ENCODE assay signal across 7 mouse cellular contexts in the genomic region with DNA sequence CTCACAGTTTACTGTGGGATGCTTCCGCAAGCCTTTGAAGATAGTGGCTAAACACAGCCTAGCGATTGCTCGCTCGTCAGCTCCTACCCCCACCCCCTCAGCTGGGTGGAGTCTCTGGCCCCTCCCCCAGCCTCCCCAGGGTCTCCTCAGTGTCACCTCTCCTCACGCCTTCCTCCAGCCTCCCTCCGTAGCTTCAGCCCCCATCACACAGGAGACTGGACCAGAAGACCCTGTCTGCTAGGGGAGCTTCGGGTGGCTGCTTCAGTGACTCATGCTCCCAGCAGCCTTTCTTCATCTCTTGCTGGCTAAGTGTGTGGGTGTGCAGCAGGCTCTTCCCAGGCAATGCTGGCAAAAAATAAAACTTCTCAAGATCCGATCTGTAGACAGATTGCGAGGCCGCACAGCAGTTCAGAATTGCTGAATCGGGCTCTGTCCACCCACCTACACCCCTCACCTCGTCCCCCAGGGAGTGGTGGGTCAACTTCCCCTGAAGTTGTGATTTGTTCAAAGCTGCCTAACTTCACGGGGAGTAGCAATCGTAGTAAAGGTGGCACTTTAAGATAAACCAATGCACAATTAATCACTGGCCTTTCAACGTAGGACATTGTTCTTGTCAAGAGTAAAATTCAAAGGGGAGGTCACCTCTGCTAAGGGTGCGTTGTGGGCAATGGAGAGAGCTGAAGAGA.
A peak's percentile ranks its signal among the peaks of the same experiment; 100 is the strongest.
DNase-seq lines count a peak whose midpoint lies in the region; ATAC-seq lines count a peak whose summit lies in the region.

No protein-coding gene starts in this region.

- peaks cover 3% of the 10 kb centered on the region; the same call in 1 of the 2 replicates for H3K4me1 ChIP-seq in liver, embryonic 13.5 days (replicated peaks)
- peaks cover 9% of the 10 kb centered on the region for H3K4me1 ChIP-seq in neural tube, embryonic 15.5 days

- no peaks in the 10 kb centered on the region for H3K9me3 ChIP-seq in liver, embryonic 13.5 days (replicated peaks)
- H3K9me3 ChIP-seq in neural tube, embryonic 15.5 days (replicated peaks) = no peaks in the 10 kb centered on the region

- no peaks in the 10 kb centered on the region for H3K36me3 ChIP-seq in liver, embryonic 13.5 days
- no peaks in the 10 kb centered on the region for H3K36me3 ChIP-seq in neural tube, embryonic 15.5 days

- H3K27me3 ChIP-seq in liver, embryonic 13.5 days = no peaks in the 10 kb centered on the region
- H3K27me3 ChIP-seq in neural tube, embryonic 15.5 days (replicated peaks) = no peaks in the 10 kb centered on the region

- DNase-seq in R1 (ENCODE audit: low read depth, low spot score) = peak; percentile 69
- peak; percentile 91 for DNase-seq in brain, adult 2 months (ENCODE audit: low read depth, low spot score)
- peak; percentile 15 to 36 for DNase-seq in frontal cortex, postnatal 25 days (ENCODE audit: low spot score in 2 of 2)
- DNase-seq in kidney, postnatal 4 days = peak; percentile 63 to 75
- DNase-seq in liver, embryonic 13.5 days = no peak

- WGBS in liver, embryonic 13.5 days (ENCODE audit: insufficient replicate concordance) = 20% methylated on average over 16 of the region's 16 CpGs
- 8% methylated on average over 16 of the region's 16 CpGs for WGBS in neural tube, embryonic 15.5 days

- 0 out of 2 replicates have a peak, but pooled peaks have one; percentile 45 for ATAC-seq in liver, embryonic 13.5 days (ENCODE audit: low read depth)
- no peak; the same call in 1 of the 2 replicates for ATAC-seq in neural tube, embryonic 15.5 days (ENCODE audit: low FRiP score)
- no peak for ATAC-seq in erythroid progenitor cell, adult 5-6 weeks (replicated peaks; ENCODE audit: low FRiP score, poor library complexity, severe bottlenecking)

- peak overlapping the region; percentile 41 for H3K4me2 ChIP-seq in liver, embryonic 13.5 days
- peak overlapping the region; percentile 49 for H3K4me2 ChIP-seq in neural tube, embryonic 15.5 days

- 0 out of 2 replicates have a peak overlapping the region, but pooled peaks have one; percentile 2 for H3K4me3 ChIP-seq in liver, embryonic 13.5 days (replicated peaks)
- peak overlapping the region; percentile 19; the same call in 1 of the 2 replicates for H3K4me3 ChIP-seq in neural tube, embryonic 15.5 days (replicated peaks)

- H3K9ac ChIP-seq in liver, embryonic 13.5 days = no peak overlapping the region
- H3K9ac ChIP-seq in neural tube, embryonic 15.5 days (replicated peaks) = no peak overlapping the region

- no peak overlapping the region for H3K27ac ChIP-seq in liver, embryonic 13.5 days
- 0 out of 2 replicates have a peak overlapping the region, but pooled peaks have one; percentile 33 for H3K27ac ChIP-seq in neural tube, embryonic 15.5 days (replicated peaks)
